Mouse (Mus musculus) neural tube, embryonic 14.5 days (tissue): ENCODE data around the gene Mrm3. TPM values are rescaled to one million over a fixed set of nuclear protein-coding genes. Genes with fewer than 3 reads are reported as not detected.
A peak's percentile ranks its signal among the peaks of the same experiment; 100 is the strongest.

Source experiments
- ATAC-seq: fragments of 200-750 bp; cut with Nextera tagmentation; 2 replicates; pipeline ENCODE4 v1.8.0; 2017; ENCODE audit warnings: low read depth, mild to moderate bottlenecking, moderate TSS enrichment, moderate library complexity
- H3K27ac ChIP-seq: fragments of 300-500 bp; sonication (generic); 2 replicates; pipeline ENCODE4 v1.5.1; 2014; ENCODE audit warnings: low read depth, mild to moderate bottlenecking, control low read depth, low read length, moderate library complexity, mixed read lengths
- H3K27me3 ChIP-seq: fragments of 300-500 bp; sonication (generic); 2 replicates; pipeline ENCODE4 v1.6.1; 2014; ENCODE audit warnings: low read length; ENCODE audit not compliant: control insufficient read depth, insufficient read depth
- H3K36me3 ChIP-seq: fragments of 300-500 bp; sonication (generic); 2 replicates; pipeline ENCODE4 v1.6.1; 2014; ENCODE audit warnings: low read length, mixed read lengths; ENCODE audit not compliant: control insufficient read depth, insufficient read depth
- H3K4me1 ChIP-seq: fragments of 300-500 bp; sonication (generic); 2 replicates; pipeline ENCODE4 v1.6.1; 2014; ENCODE audit warnings: low read length; ENCODE audit not compliant: control insufficient read depth, insufficient read depth
- H3K4me2 ChIP-seq: fragments of 300-500 bp; sonication (generic); 2 replicates; pipeline ENCODE4 v1.6.1; 2014; ENCODE audit warnings: mild to moderate bottlenecking, low read depth, low read length, control low read depth
- H3K4me3 ChIP-seq: fragments of 300-500 bp; sonication (generic); 2 replicates; pipeline ENCODE4 v1.5.1; 2014; ENCODE audit warnings: low read depth, low read length, control low read depth, mixed read lengths
- H3K9ac ChIP-seq: fragments of 300-500 bp; sonication (generic); replicated peaks from 2 replicates; pipeline ENCODE4 v1.6.1; 2014; ENCODE audit warnings: low read depth, mild to moderate bottlenecking, control low read depth, low read length, mixed read lengths
- H3K9me3 ChIP-seq: fragments of 300-500 bp; sonication (generic); 2 replicates; pipeline ENCODE4 v1.6.1; 2016; ENCODE audit warnings: low read length; ENCODE audit not compliant: control insufficient read depth
- WGBS: fragments of 180-500 bp; shearing (Covaris S2); extraction: QIAGEN DNeasy Blood & Tissue Kit; methylation state at CpG from one replicate; pipeline ENCODE4 v1.1.7; 2014; 5-methylcytosine and 5-hydroxymethylcytosine counted together
- polyA plus RNA-seq: library from polyadenylated mRNA; unstranded; fragments of >200 nt; fragmentation: Nextera tagmentation; extraction: Ambion mirVana; gene quantifications from 2 replicates; pipeline ENCODE4 v1.2.1, GENCODE M21; 2014

Mrm3 gene
- polyA plus RNA-seq, 1 experiment from 2014 or later = 25.4 TPM

DNA sequence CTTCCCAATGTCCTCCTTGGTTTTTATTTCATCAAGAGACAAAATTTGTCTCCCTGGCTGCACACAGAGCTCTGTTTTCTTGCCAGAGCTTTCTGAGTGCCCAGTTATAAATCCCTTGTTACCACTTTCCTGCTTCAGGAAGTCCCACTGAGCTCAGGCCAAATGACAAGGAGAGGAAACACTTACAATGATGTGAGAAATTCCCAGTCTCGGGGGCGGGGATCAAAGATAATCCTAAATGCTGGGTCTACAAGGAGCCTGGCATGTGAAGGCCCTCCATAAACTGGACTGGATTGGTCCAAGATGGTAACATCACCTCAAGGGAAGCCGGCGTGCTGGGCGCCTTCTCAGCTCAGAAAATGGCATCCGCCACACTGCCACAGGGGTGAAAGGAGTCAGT lies 49.3 kb downstream of the Mrm3 start:
- Histone ChIP-seq H3K4me3 (no peak overlapping the region), H3K4me1 (peaks cover 51% of the 10 kb centered on the region), H3K27ac (peak overlapping the region; percentile 10; the same call in 1 of the 2 replicates), H3K27me3 (no peaks in the 10 kb centered on the region), H3K4me2 (no peak overlapping the region), H3K9me3 (no peaks in the 10 kb centered on the region), H3K9ac (no peak overlapping the region), H3K36me3 (no peaks in the 10 kb centered on the region)
- ATAC-seq = no peak
- 58% methylated on average over 6 of the region's 6 CpGs for WGBS

DNA sequence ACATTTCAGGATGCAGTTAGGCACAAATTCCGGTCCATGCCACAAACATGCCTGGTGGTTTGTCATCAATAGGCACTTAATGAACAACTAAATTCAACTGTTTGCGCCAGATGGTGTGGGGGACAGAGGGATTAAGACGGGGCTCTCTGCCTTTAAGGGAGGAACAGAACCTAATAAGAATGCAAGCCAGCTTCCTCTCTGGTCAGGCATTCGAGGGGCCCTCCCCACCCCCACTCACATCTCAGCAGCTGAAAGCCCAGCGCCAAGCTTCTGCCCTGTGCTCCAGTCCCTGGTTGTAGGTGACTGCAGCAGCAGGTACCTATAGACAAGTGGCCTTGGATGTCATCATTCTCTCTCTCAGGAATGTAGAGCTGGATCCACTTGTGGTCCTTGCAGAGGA lies 50.6 kb downstream of the Mrm3 start:
- 52% methylated on average over 5 of the region's 5 CpGs for WGBS
- Histone ChIP-seq H3K4me1 (peaks cover 46% of the 10 kb centered on the region), H3K4me2 (no peak overlapping the region), H3K27ac (0 out of 2 replicates have a peak overlapping the region, but pooled peaks have one; percentile 45), H3K27me3 (no peaks in the 10 kb centered on the region), H3K9me3 (no peaks in the 10 kb centered on the region), H3K9ac (no peak overlapping the region), H3K4me3 (no peak overlapping the region), H3K36me3 (no peaks in the 10 kb centered on the region)
- no peak for ATAC-seq

DNA sequence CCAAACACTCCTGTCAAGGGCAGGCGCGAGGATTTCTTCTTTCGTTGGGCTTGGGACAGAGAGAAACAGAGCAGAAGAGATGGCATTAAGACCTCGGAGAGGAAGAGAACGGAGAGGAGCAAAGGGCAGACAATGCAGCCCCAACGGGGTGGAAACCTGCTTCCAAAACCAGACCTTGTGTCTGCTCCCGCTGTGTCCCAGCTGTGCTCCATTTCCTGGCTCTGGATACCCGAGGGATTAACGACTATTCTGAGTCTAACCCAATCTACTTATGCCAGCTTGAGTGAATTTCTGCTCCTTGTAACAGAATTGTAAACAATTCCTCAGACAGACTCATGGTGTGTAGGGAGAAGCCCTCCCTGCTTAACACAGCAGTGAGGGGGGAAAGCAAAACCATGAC lies 51.3 kb downstream of the Mrm3 start:
- ATAC-seq = no peak
- Histone ChIP-seq H3K4me1 (peaks cover 41% of the 10 kb centered on the region), H3K9ac (no peak overlapping the region), H3K9me3 (no peaks in the 10 kb centered on the region), H3K36me3 (no peaks in the 10 kb centered on the region), H3K27me3 (no peaks in the 10 kb centered on the region), H3K4me3 (no peak overlapping the region), H3K27ac (0 out of 2 replicates have a peak overlapping the region, but pooled peaks have one; percentile 45), H3K4me2 (no peak overlapping the region)
- 33% methylated on average over 9 of the region's 9 CpGs for WGBS

DNA sequence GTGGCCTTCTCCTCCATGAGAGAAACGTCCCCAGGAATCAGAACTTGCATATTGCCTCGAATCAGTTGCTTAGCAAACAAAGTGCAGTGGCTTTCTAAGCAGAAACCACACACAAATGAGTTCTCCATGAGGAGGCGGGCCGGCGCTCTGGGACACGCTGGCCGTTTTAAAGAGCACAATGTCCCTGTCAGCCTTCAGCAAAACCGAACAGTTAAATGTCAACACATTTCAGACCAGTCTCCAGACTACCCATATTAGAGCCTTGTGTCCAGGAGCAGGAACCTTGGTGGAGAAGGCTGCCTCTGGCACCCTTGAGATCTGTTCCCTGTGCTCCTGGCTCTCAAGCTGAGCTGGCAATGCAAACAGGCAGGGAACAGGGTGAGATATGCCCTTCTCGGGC lies 53.7 kb downstream of the Mrm3 start:
- Histone ChIP-seq H3K4me1 (peaks cover 30% of the 10 kb centered on the region), H3K9ac (no peak overlapping the region), H3K4me3 (no peak overlapping the region), H3K27me3 (no peaks in the 10 kb centered on the region), H3K36me3 (no peaks in the 10 kb centered on the region), H3K27ac (no peak overlapping the region), H3K9me3 (no peaks in the 10 kb centered on the region), H3K4me2 (no peak overlapping the region)
- 63% methylated on average over 9 of the region's 9 CpGs for WGBS
- no peak for ATAC-seq

DNA sequence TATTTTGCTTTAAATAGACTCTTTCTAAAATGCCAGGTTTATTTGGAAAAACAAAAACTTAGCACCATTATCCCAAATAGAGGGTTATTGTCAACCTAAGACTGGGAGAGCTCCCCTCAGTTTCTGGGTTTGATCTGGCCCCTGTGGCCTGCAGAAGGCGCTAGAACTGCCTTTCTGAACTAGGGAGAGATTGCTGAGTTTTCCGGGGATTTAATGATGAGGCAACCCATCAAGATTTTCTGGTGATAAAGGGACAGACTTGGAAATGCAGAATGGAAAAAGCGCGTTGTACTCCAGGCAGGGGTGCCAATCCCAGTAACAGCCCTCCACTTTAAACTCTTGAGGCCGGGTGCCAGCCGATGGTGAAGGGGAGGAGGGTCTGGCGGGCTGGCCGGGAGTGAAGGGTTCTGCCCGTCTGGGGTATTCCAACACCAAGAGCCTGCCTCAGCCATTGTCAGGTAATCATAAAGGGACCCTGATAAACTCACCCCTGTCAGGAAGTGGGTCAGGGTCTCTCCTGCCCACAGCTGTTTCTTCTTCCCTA lies 55.0 kb downstream of the Mrm3 start:
- 59% methylated on average over 9 of the region's 9 CpGs for WGBS
- H3K4me3 ChIP-seq = no peak overlapping the region
- no peaks in the 10 kb centered on the region for H3K36me3 ChIP-seq
- no peak overlapping the region for H3K9ac ChIP-seq
- H3K27ac ChIP-seq = no peak overlapping the region
- no peak for ATAC-seq
- H3K4me1 ChIP-seq = peaks cover 24% of the 10 kb centered on the region
- H3K27me3 ChIP-seq = no peaks in the 10 kb centered on the region
- H3K4me2 ChIP-seq = no peak overlapping the region
- H3K9me3 ChIP-seq = no peaks in the 10 kb centered on the region

Other genes with a start within 250 kb of the Mrm3 start
- 1.2 and 1.7 TPM in 2 replicates for gene 1700016K19Rik, start 243.8 kb upstream of the Mrm3 start, polyA plus RNA-seq
- gene Rflnb, start 215.9 kb upstream of the Mrm3 start, polyA plus RNA-seq = 8.1 and 13.7 TPM in 2 replicates
- gene Vps53, start 64.1 kb upstream of the Mrm3 start, polyA plus RNA-seq = 71.0 and 72.8 TPM in 2 replicates
- gene Fam57a, start 64.0 kb upstream of the Mrm3 start, polyA plus RNA-seq = 28.8 and 30.2 TPM in 2 replicates
- gene Dbil5, start 26.1 kb upstream of the Mrm3 start, polyA plus RNA-seq = not detected in 2 replicates
- 13.8 and 16.6 TPM in 2 replicates for gene Gemin4, start 26.1 kb upstream of the Mrm3 start, polyA plus RNA-seq
- gene Glod4, start within 50 bp of the Mrm3 start, polyA plus RNA-seq = 119 and 126 TPM in 2 replicates
- gene Nxn, start 155.4 kb downstream of the Mrm3 start, polyA plus RNA-seq = 23.5 and 34.7 TPM in 2 replicates
- gene Timm22, start 163.2 kb downstream of the Mrm3 start, polyA plus RNA-seq = 114 and 116 TPM in 2 replicates